8 mouse cellular contexts compared by ENCODE assay signal in genomic region chr10:111009641-111010479, GRCm38 (mm10). TPM values are rescaled to one million over a fixed set of nuclear protein-coding genes. Genes with fewer than 3 reads are reported as not detected.
DNase-seq lines count a peak whose midpoint lies in the region; ATAC-seq and TF ChIP-seq lines count a peak whose summit lies in the region.

Gene Zdhhc17 (minus strand): TSS chr10:111010140.

- peak within 1 kb of the TSS; percentile 96 for H3K4me3 ChIP-seq in lung, embryonic 16.5 days (ENCODE audit: low read length)
- peak within 1 kb of the TSS; percentile 80 for H3K4me3 ChIP-seq in thymus, adult 2 months (ENCODE audit: control insufficient read depth, insufficient read depth, low read length)

- H3K36me3 ChIP-seq in lung, embryonic 16.5 days (ENCODE audit: control insufficient read depth, insufficient read depth, low read length) = no peaks in the 10 kb centered on the region
- no peaks in the 10 kb centered on the region for H3K36me3 ChIP-seq in thymus, adult 2 months (ENCODE audit: control insufficient read depth, insufficient read depth, low read length)

- H3K27me3 ChIP-seq in lung, embryonic 16.5 days (ENCODE audit: control insufficient read depth, insufficient read depth, low read depth, low read length) = no peaks in the 10 kb centered on the region
- H3K27me3 ChIP-seq in thymus, adult 2 months (ENCODE audit: control insufficient read depth, insufficient read depth, low read length) = no peaks in the 10 kb centered on the region

- peak within 1 kb of the TSS; percentile 97 for H3K4me2 ChIP-seq in lung, embryonic 16.5 days (ENCODE audit: low read depth, low read length)

- TF ChIP-seq POLR2A in thymus, adult 2 months (IDR thresholded peaks at IDR 0.05; ENCODE audit: control insufficient read depth, extremely low read depth, insufficient read depth, low read length, poor library complexity) = peak; percentile 84

- peak within 1 kb of the TSS; percentile 98 for H3K27ac ChIP-seq in lung, embryonic 16.5 days (ENCODE audit: low read length)
- peak within 1 kb of the TSS; percentile 64 for H3K27ac ChIP-seq in thymus, adult 2 months (ENCODE audit: control insufficient read depth, insufficient read depth, low read length)

- no peaks in the 10 kb centered on the region; the same call in 1 of the 2 replicates for H3K9me3 ChIP-seq in lung, embryonic 16.5 days (ENCODE audit: control insufficient read depth, low read length)

- under 1% methylated on average over 76 of the region's 112 CpGs for WGBS in lung, embryonic 16.5 days
- under 1% methylated on average over 103 of the region's 112 CpGs for WGBS in thymus, adult 2 months

- peaks cover 12% of the 10 kb centered on the region for H3K4me1 ChIP-seq in lung, embryonic 16.5 days (replicated peaks; ENCODE audit: control insufficient read depth, insufficient read depth, low read length)
- no peaks in the 10 kb centered on the region for H3K4me1 ChIP-seq in thymus, adult 2 months (replicated peaks; ENCODE audit: control insufficient read depth, insufficient read depth, low read length)

- H3K9ac ChIP-seq in lung, embryonic 16.5 days (ENCODE audit: low read length) = peak within 1 kb of the TSS; percentile 99

- peak; percentile 94 for DNase-seq in Muller cell, postnatal 12 days (ENCODE audit: inconsistent ontology term)
- DNase-seq in cerebellum, adult 9-10 months = peak; percentile 90
- DNase-seq in layer of hippocampus, adult 9-11 months = peak; percentile 90
- peak; percentile 76 for DNase-seq in ovary, adult 18-20 months (ENCODE audit: low spot score)
- peak; percentile 89 for DNase-seq in thymus, adult 2 months

- ATAC-seq in frontal cortex, adult (ENCODE audit: low TSS enrichment) = peak; percentile 79
- ATAC-seq in hematopoietic stem cell, adult 5-6 weeks (replicated peaks in 1 of 2; ENCODE audit: insufficient read depth in 1 of 2, low FRiP score in 2 of 2, low TSS enrichment in 1 of 2, low read depth in 1 of 2, poor library complexity in 2 of 2, severe bottlenecking in 2 of 2) = peak; percentile 75 to 84
- peak; percentile 95 for ATAC-seq in lung, embryonic 16.5 days (ENCODE audit: low read depth)

- TF ChIP-seq CTCF in thymus, adult 2 months (IDR thresholded peaks at IDR 0.05; ENCODE audit: borderline replicate concordance, control insufficient read depth, extremely low read depth, insufficient read depth, low read length, poor library complexity) = 0 out of 2 replicates have a peak, but pooled peaks have one; percentile 59

RNA-seq across cellular contexts. Expression of gene Zdhhc17, which starts in this region (rescaled TPM):
- 38.5 and 50.2 TPM in 2 replicates for total RNA-seq in hematopoietic stem cell, adult 5-6 weeks (2017)
- polyA plus RNA-seq in lung, embryonic 16.5 days (2015; fragmentation: Nextera tagmentation; extraction: Ambion mirVana) = 22.4 and 22.6 TPM in 2 replicates
- 29.8 and 33.1 TPM in 2 replicates for polyA plus RNA-seq in thymus, adult 2 months (2012; rRNA removed)

Comparison
In these comparisons a context has a peak if more than half of its experiments do, and no peak if none do; other contexts are left out.
1. Peak in every context shown above with its lines: DNase-seq, ATAC-seq, H3K4me3 ChIP-seq and H3K27ac ChIP-seq.